Mouse (Mus musculus): ENCODE results near the gene Nmnat3.

DNA sequence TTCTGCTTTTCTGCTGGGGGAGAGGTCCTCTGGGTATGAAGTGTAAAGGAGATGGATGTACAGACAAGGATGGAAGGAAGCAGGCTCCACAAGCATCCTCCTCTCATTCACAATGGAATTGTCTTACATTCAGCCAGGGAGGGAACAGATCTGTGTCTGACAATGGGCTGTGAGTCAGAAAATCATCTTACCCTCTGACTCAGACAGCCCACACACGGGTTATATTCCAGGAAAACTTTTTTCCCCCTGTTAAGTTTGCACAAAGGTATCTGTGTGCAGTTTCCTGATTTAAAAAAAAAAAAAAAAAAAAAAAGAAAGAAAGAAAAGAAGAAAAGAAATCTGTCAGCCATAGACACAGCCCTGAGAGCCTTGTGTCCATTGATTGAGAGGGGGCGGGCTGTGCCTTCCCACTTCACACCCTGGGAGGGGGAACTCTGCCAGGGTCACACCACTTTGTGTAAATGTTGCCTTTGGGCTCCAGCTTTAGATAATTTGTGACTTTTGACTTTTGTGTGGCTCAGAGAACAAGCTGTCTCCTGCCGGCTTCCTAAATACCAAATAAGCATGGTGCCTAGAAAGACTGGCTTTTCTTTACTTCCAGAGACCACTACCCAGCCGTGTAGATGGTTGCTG, 146.8 kb downstream of the Nmnat3 start:
- TF ChIP-seq CTCF (IDR thresholded peaks at IDR 0.05; ENCODE audit: borderline replicate concordance, insufficient read depth, low read depth, low read length) = no peak
- no peak for TF ChIP-seq POLR2A (IDR thresholded peaks at IDR 0.05; ENCODE audit: borderline replicate concordance, insufficient read depth, low read length)

All from cerebellum, adult 2 months (tissue).